Mouse (Mus musculus) midbrain, embryonic 16.5 days (tissue): ENCODE data around the gene Txndc5. TPM values are rescaled to one million over a fixed set of nuclear protein-coding genes. Genes with fewer than 3 reads are reported as not detected.

Experiments used
- ATAC-seq: fragments of 200-750 bp; cut with Nextera tagmentation; 2 replicates; pipeline ENCODE4 v1.8.0; 2017; ENCODE audit warnings: moderate TSS enrichment
- H3K27ac ChIP-seq: fragments of 300-500 bp; sonication (generic); 2 replicates; pipeline ENCODE4 v1.5.1; 2014; ENCODE audit warnings: mild to moderate bottlenecking, low read length, mixed read lengths
- H3K27me3 ChIP-seq: fragments of 300-500 bp; sonication (generic); 2 replicates; pipeline ENCODE4 v1.6.1; 2014; ENCODE audit warnings: low read depth, low read length, mixed read lengths; ENCODE audit not compliant: control insufficient read depth, insufficient read depth
- H3K36me3 ChIP-seq: fragments of 300-500 bp; sonication (generic); 2 replicates; pipeline ENCODE4 v1.6.1; 2014; ENCODE audit warnings: mild to moderate bottlenecking, low read length, moderate library complexity, mixed read lengths; ENCODE audit not compliant: control insufficient read depth, insufficient read depth
- H3K4me1 ChIP-seq: fragments of 300-500 bp; sonication (generic); 2 replicates; pipeline ENCODE4 v1.6.1; 2014; ENCODE audit warnings: mild to moderate bottlenecking, low read length, mixed read lengths; ENCODE audit not compliant: control insufficient read depth, insufficient read depth
- H3K4me2 ChIP-seq: fragments of 300-500 bp; sonication (generic); 2 replicates; pipeline ENCODE4 v1.6.1; 2014; ENCODE audit warnings: mild to moderate bottlenecking, low read length, mixed read lengths
- H3K4me3 ChIP-seq: fragments of 300-500 bp; sonication (generic); 2 replicates; pipeline ENCODE4 v1.5.1; 2014; ENCODE audit warnings: low read depth, mild to moderate bottlenecking, low read length, moderate library complexity, mixed read lengths
- H3K9ac ChIP-seq: fragments of 300-500 bp; sonication (generic); 2 replicates; pipeline ENCODE4 v1.6.1; 2014; ENCODE audit warnings: low read depth, low read length, mixed read lengths
- H3K9me3 ChIP-seq: fragments of 300-500 bp; sonication (generic); replicated peaks from 2 replicates; pipeline ENCODE4 v1.6.1; 2014; ENCODE audit warnings: mild to moderate bottlenecking, low read length, mixed read lengths; ENCODE audit not compliant: control insufficient read depth, poor library complexity, severe bottlenecking
- WGBS: fragments of 180-500 bp; shearing (Covaris S2); extraction: QIAGEN DNeasy Blood & Tissue Kit; methylation state at CpG from one replicate; pipeline ENCODE4 v1.1.7; 2014; 5-methylcytosine and 5-hydroxymethylcytosine counted together
- polyA plus RNA-seq: library from polyadenylated mRNA; unstranded; fragments of >200 nt; fragmentation: Nextera tagmentation; extraction: Ambion mirVana; gene quantifications from 2 replicates; pipeline ENCODE4 v1.2.1, GENCODE M21; 2015

The Txndc5 gene
- polyA plus RNA-seq, 1 experiment from 2014 or later = 75.4 TPM

DNA sequence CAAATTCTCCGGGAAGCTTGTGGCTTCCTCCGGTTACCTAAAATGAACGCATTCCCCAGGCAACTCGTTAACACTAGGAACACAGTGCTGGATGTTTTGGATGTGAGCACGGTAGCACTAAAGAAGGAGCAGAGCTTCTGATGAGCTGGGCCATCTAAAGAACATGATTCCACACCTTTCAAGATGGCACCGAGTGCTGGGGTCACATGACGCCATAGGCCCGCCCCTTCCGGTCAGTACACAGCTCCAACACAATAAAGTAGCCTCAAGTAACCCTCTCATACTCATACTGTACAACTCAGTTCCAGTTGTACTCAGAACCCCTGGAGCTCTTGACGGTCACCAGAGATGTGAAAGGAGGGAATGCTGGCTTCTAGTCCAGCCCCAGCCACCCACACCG lies 12.0 kb downstream of the Txndc5 start:
- no peak overlapping the region for H3K4me3 ChIP-seq
- no peaks in the 10 kb centered on the region for H3K4me1 ChIP-seq
- 88% methylated on average over 11 of the region's 11 CpGs for WGBS
- ATAC-seq = no peak
- no peak overlapping the region for H3K4me2 ChIP-seq
- peaks cover 35% of the 10 kb centered on the region for H3K36me3 ChIP-seq
- no peaks in the 10 kb centered on the region for H3K27me3 ChIP-seq
- H3K9ac ChIP-seq = no peak overlapping the region
- no peaks in the 10 kb centered on the region for H3K9me3 ChIP-seq
- H3K27ac ChIP-seq = no peak overlapping the region

- H3K9ac ChIP-seq = no peak overlapping the region
- H3K9me3 ChIP-seq = no peaks in the 10 kb centered on the region
- H3K4me1 ChIP-seq = no peaks in the 10 kb centered on the region
- H3K27ac ChIP-seq = no peak overlapping the region
- no peak overlapping the region for H3K4me3 ChIP-seq
- WGBS = 88% methylated on average over 3 of the region's 3 CpGs
- ATAC-seq = no peak
- no peak overlapping the region for H3K4me2 ChIP-seq
- H3K27me3 ChIP-seq = no peaks in the 10 kb centered on the region
- peaks cover 35% of the 10 kb centered on the region for H3K36me3 ChIP-seq
Measured at GRCm38 (mm10) chr13:38515845-38516244, 12.8 kb downstream of the Txndc5 start.

GRCm38 (mm10) chr13:38515431-38515830 lies 13.2 kb downstream of the Txndc5 start:
- no peaks in the 10 kb centered on the region for H3K27me3 ChIP-seq
- ATAC-seq = no peak
- peaks cover 33% of the 10 kb centered on the region for H3K36me3 ChIP-seq
- no peaks in the 10 kb centered on the region for H3K4me1 ChIP-seq
- no peak overlapping the region for H3K4me2 ChIP-seq
- 86% methylated on average over 2 of the region's 2 CpGs for WGBS
- no peaks in the 10 kb centered on the region for H3K9me3 ChIP-seq
- H3K27ac ChIP-seq = no peak overlapping the region
- H3K9ac ChIP-seq = no peak overlapping the region
- no peak overlapping the region for H3K4me3 ChIP-seq

DNA sequence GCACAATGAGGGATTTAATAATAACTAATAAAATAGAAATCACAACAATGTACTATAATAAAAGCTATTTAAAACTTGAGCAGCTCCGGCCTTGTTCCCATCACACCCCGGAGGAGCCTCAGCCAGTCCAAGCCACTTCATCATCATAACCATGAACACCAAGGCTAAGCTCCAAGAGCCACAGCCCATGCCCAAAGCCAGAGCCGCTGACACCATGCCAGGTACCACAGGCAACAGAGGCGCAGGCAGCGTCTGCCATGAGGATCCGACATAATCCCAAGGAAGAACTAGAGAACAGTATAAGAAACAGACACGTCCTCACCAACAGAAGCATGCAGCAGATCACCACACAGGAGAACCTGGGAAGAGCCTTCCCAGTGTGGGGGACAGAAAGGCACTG lies 14.7 kb downstream of the Txndc5 start:
- H3K4me3 ChIP-seq = no peak overlapping the region
- no peaks in the 10 kb centered on the region for H3K27me3 ChIP-seq
- H3K36me3 ChIP-seq = peaks cover 36% of the 10 kb centered on the region
- no peak overlapping the region for H3K9ac ChIP-seq
- H3K4me1 ChIP-seq = no peaks in the 10 kb centered on the region
- WGBS = 95% methylated on average over 7 of the region's 7 CpGs
- H3K9me3 ChIP-seq = no peaks in the 10 kb centered on the region
- no peak overlapping the region for H3K27ac ChIP-seq
- H3K4me2 ChIP-seq = no peak overlapping the region
- no peak for ATAC-seq

GRCm38 (mm10) chr13:38511979-38512378 lies 16.6 kb downstream of the Txndc5 start:
- Histone ChIP-seq H3K9ac (no peak overlapping the region), H3K27me3 (no peaks in the 10 kb centered on the region), H3K4me3 (no peak overlapping the region), H3K4me1 (no peaks in the 10 kb centered on the region), H3K4me2 (no peak overlapping the region), H3K27ac (no peak overlapping the region), H3K36me3 (peaks cover 29% of the 10 kb centered on the region), H3K9me3 (no peaks in the 10 kb centered on the region)
- WGBS = 87% methylated on average over 10 of the region's 10 CpGs
- no peak for ATAC-seq

- Histone ChIP-seq H3K27ac (no peak overlapping the region), H3K4me2 (no peak overlapping the region), H3K9me3 (no peaks in the 10 kb centered on the region), H3K9ac (no peak overlapping the region), H3K4me3 (no peak overlapping the region), H3K27me3 (no peaks in the 10 kb centered on the region), H3K36me3 (peaks cover 27% of the 10 kb centered on the region), H3K4me1 (no peaks in the 10 kb centered on the region)
- ATAC-seq = no peak
- WGBS = 94% methylated on average over 8 of the region's 8 CpGs
Measured at GRCm38 (mm10) chr13:38509681-38510341, 18.8 kb downstream of the Txndc5 start.

DNA sequence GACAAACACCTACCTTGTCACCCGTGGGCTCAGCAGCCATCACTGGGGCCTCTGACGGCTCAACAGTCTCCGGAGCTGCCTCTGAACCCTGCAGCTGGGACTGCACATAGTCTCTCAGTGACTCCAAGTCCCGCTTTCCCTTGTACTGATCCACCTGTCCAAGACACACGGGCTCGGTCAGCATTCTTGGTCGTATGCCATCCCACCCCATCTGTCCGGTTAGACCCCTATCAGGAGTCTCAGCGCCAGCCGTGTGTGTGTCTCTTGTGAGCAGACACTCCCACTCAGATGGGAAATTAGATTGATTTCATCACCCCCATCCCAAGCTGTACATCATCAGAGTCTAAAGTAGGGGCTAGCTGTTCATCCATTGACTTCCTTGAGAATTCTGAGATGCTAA lies 21.7 kb downstream of the Txndc5 start:
- ATAC-seq = no peak
- H3K36me3 ChIP-seq = peaks cover 30% of the 10 kb centered on the region
- 92% methylated on average over 10 of the region's 10 CpGs for WGBS
- no peaks in the 10 kb centered on the region for H3K27me3 ChIP-seq
- H3K27ac ChIP-seq = no peak overlapping the region
- H3K4me2 ChIP-seq = no peak overlapping the region
- H3K9ac ChIP-seq = no peak overlapping the region
- no peaks in the 10 kb centered on the region for H3K4me1 ChIP-seq
- H3K4me3 ChIP-seq = no peak overlapping the region
- no peaks in the 10 kb centered on the region for H3K9me3 ChIP-seq

DNA sequence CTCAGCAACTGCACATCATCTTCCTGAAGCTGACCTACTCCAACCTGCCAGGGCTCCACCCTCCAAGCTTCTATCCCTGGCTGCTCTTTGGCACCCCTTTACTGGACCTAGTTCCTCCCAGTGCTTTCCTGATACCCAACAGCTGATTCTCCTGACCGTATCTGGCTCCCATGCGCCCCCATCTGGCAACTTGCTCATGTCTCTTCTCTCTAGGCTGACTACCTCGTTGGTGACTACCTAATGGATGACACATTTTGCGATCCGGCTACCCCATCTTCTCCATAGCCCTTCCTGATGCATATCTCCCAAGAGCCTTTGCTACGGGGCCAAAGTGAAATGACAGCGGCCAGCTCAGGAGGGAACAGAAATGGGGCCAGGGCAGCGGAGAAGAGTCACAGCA lies 22.3 kb downstream of the Txndc5 start:
- H3K9me3 ChIP-seq = no peaks in the 10 kb centered on the region
- H3K27ac ChIP-seq = no peak overlapping the region
- H3K4me1 ChIP-seq = no peaks in the 10 kb centered on the region
- peaks cover 34% of the 10 kb centered on the region for H3K36me3 ChIP-seq
- no peak overlapping the region for H3K4me2 ChIP-seq
- ATAC-seq = no peak
- H3K27me3 ChIP-seq = no peaks in the 10 kb centered on the region
- no peak overlapping the region for H3K9ac ChIP-seq
- 85% methylated on average over 8 of the region's 8 CpGs for WGBS
- no peak overlapping the region for H3K4me3 ChIP-seq

- Histone ChIP-seq H3K9me3 (no peaks in the 10 kb centered on the region), H3K9ac (no peak overlapping the region), H3K27ac (no peak overlapping the region), H3K4me1 (no peaks in the 10 kb centered on the region), H3K4me2 (no peak overlapping the region), H3K27me3 (no peaks in the 10 kb centered on the region), H3K4me3 (no peak overlapping the region), H3K36me3 (peaks cover 44% of the 10 kb centered on the region)
- no peak for ATAC-seq
- 85% methylated on average over 14 of the region's 14 CpGs for WGBS
Measured at GRCm38 (mm10) chr13:38503137-38503849, 25.3 kb downstream of the Txndc5 start.
